Mouse (Mus musculus) forebrain, embryonic 15.5 days (tissue): ENCODE data around the gene Kcnj3. TPM values are rescaled to one million over a fixed set of nuclear protein-coding genes. Genes with fewer than 3 reads are reported as not detected.
"Not testable (repeated sequence)": the region's sequence is repeated elsewhere in the genome, so short reads cannot be mapped to it uniquely, and the experiment has no call there.

ENCODE experiments used
- ATAC-seq: fragments of 200-750 bp; cut with Nextera tagmentation; replicated peaks from 2 replicates; pipeline ENCODE4 v1.8.0; 2017; ENCODE audit warnings: mild to moderate bottlenecking, moderate TSS enrichment, moderate library complexity
- H3K27ac ChIP-seq: fragments of 300-500 bp; sonication (generic); replicated peaks from 2 replicates; pipeline ENCODE4 v1.5.1; 2015; ENCODE audit warnings: mild to moderate bottlenecking, inconsistent platforms
- H3K27me3 ChIP-seq: fragments of 300-500 bp; sonication (generic); 2 replicates; pipeline ENCODE4 v1.6.1; 2015; ENCODE audit warnings: inconsistent platforms
- H3K36me3 ChIP-seq: fragments of 300-500 bp; sonication (generic); 2 replicates; pipeline ENCODE4 v1.6.1; 2015; ENCODE audit warnings: mild to moderate bottlenecking, inconsistent platforms
- H3K4me1 ChIP-seq: fragments of 300-500 bp; sonication (generic); 2 replicates; pipeline ENCODE4 v1.6.1; 2015; ENCODE audit warnings: inconsistent platforms
- H3K4me2 ChIP-seq: fragments of 300-500 bp; sonication (generic); replicated peaks from 2 replicates; pipeline ENCODE4 v1.6.1; 2015; ENCODE audit warnings: mild to moderate bottlenecking, inconsistent platforms
- H3K4me3 ChIP-seq: fragments of 300-500 bp; sonication (generic); 2 replicates; pipeline ENCODE4 v1.5.1; 2015; ENCODE audit warnings: mild to moderate bottlenecking, inconsistent platforms
- H3K9ac ChIP-seq: fragments of 300-500 bp; sonication (generic); replicated peaks from 2 replicates; pipeline ENCODE4 v1.6.1; 2015; ENCODE audit warnings: mild to moderate bottlenecking, inconsistent platforms
- H3K9me3 ChIP-seq: fragments of 300-500 bp; sonication (generic); 2 replicates; pipeline ENCODE4 v1.6.1; 2016; ENCODE audit warnings: inconsistent platforms
- WGBS: fragments of 180-500 bp; shearing (Covaris S2); methylation state at CpG from one replicate; pipeline ENCODE4 v1.1.7; 2015; ENCODE audit warnings: mixed read lengths; 5-methylcytosine and 5-hydroxymethylcytosine counted together
- polyA plus RNA-seq: library from polyadenylated mRNA; unstranded; fragments of >200 nt; fragmentation: Nextera tagmentation; extraction: Ambion mirVana; gene quantifications from 2 replicates; pipeline ENCODE4 v1.2.1, GENCODE M21; 2015

Gene Kcnj3
- polyA plus RNA-seq, 1 experiment from 2014 or later, result 4.6 TPM

DNA sequence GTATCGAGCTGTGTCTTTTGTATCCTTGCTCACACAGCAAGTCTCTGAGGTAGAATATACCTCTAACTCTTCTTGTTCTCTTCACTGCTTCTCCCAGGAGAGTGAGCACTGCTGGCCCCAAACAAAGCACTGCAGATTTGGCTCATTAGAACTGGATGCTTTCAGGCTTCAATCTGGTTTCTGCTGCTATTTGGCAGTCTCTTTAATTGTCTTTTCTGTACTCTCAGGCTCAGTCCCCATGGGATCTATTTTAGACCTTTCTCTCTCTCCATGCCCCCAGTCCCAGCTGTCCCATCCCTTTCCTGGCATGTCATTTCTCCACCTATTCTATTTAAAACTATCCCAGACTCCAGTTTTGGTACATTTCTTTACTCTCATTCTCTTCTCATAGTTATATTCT, 15.0 kb downstream of the Kcnj3 start:
- WGBS, result 15% methylated on average over 1 of the region's 1 CpGs
- Histone ChIP-seq H3K27ac (no peak overlapping the region), H3K4me1 (no peaks in the 10 kb centered on the region), H3K36me3 (no peaks in the 10 kb centered on the region), H3K4me3 (no peak overlapping the region), H3K9ac (no peak overlapping the region), H3K9me3 (no peaks in the 10 kb centered on the region), H3K4me2 (no peak overlapping the region), H3K27me3 (no peaks in the 10 kb centered on the region)
- no peak; the same call in 1 of the 2 replicates for ATAC-seq

DNA sequence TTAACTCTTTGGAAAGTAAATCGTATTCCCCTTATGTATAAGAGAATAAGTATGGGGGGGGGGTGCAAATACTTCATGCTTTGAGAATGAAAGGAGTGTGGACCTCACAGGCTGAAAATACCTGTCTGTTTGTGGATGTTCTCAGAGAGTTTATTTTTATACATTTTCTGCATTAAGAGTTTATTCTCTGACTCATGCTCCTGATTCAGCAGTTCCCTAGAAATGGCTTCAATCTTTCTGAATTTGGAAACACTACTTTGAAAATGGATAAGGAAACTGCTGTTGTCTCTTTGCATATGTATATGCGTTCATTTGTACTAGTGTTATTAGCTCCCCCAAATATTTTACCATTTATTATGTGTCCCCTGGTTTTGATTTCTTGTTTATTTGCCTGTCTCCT, 23.4 kb downstream of the Kcnj3 start:
- ATAC-seq, result no peak

DNA sequence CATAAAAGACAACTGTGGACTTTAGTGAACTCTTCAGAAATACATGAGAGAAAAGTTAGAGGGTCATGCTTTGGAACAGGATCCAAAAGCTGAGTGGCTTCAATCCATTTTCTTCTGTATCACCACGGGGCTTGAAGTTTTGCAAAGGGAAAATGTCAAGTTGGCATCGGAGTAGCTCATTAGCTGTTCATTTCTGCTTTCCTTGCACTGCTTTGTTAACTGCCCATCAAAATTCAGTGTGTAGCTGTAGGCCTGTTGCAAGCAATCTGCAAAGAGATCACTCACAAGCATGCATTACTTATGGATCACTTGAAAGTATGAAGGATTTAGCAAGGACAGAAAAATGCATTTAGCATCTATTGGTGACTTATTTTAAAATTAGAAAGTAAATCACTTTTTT, 33.4 kb downstream of the Kcnj3 start:
- no peak overlapping the region for H3K9ac ChIP-seq
- no peaks in the 10 kb centered on the region for H3K36me3 ChIP-seq
- H3K27me3 ChIP-seq, result no peaks in the 10 kb centered on the region
- H3K4me1 ChIP-seq, result 0 out of 2 replicates have a peak, but pooled peaks cover 3% of the 10 kb centered on the region
- WGBS, result 15% methylated on average over 2 of the region's 2 CpGs
- H3K4me3 ChIP-seq, result no peak overlapping the region
- no peaks in the 10 kb centered on the region for H3K9me3 ChIP-seq
- no peak overlapping the region for H3K4me2 ChIP-seq
- ATAC-seq, result no peak
- no peak overlapping the region for H3K27ac ChIP-seq

More for the DNA sequence above, 23.4 kb downstream of the Kcnj3 start:
- H3K27me3 ChIP-seq, result no peaks in the 10 kb centered on the region
- H3K9ac ChIP-seq, result no peak overlapping the region
- H3K27ac ChIP-seq, result no peak overlapping the region
- H3K36me3 ChIP-seq, result no peaks in the 10 kb centered on the region
- H3K4me3 ChIP-seq, result no peak overlapping the region
- H3K4me1 ChIP-seq, result no peaks in the 10 kb centered on the region
- 91% methylated on average over 2 of the region's 2 CpGs for WGBS
- H3K4me2 ChIP-seq, result no peak overlapping the region
- no peaks in the 10 kb centered on the region for H3K9me3 ChIP-seq

DNA sequence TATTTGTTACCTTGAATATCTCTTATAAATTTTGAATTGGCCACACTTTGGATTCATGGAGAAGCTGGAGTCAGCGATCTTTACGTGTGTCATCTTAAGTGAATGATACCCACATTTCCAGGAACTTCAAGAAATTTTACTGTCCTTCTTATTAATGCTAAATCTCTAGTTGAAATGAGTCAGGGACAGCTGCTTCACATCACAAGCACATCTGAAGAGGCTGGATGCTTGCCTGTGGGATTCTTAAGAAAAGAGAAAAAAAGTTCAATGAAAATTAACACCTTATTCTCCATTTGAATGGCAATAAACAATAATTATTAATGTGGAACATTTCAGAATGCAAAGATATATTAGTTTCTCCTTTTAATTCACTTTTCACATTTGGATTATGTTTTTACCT, 34.2 kb downstream of the Kcnj3 start:
- ATAC-seq, result no peak
- Histone ChIP-seq H3K9ac (no peak overlapping the region), H3K27ac (no peak overlapping the region), H3K27me3 (no peaks in the 10 kb centered on the region), H3K4me1 (0 out of 2 replicates have a peak, but pooled peaks cover 4% of the 10 kb centered on the region), H3K9me3 (no peaks in the 10 kb centered on the region), H3K4me3 (no peak overlapping the region), H3K36me3 (no peaks in the 10 kb centered on the region), H3K4me2 (no peak overlapping the region)
- WGBS, result 91% methylated on average over 2 of the region's 2 CpGs

DNA sequence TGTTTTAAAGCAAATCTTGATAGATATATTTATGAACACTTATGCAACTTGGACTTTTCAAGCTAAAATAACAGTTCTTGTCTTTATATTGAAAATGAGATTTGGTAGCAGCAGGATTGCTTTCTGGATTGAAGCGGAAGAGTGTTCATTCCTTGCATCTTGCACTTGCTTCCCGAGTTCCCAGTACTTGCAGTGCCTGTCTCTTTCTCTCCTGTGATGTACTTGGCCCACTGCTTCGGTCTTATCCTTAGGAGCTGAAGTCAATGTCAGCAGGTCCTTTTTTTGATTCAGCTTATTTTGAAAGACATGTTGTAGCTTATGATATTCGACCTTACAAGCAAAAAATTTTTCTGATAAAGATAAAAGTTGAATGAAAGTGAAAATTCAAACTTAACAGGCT, 43.7 kb downstream of the Kcnj3 start:
- no peak for ATAC-seq
- WGBS, result 69% methylated on average over 4 of the region's 4 CpGs
- 0 out of 2 replicates have a peak, but pooled peaks cover 2% of the 10 kb centered on the region for H3K4me1 ChIP-seq

DNA sequence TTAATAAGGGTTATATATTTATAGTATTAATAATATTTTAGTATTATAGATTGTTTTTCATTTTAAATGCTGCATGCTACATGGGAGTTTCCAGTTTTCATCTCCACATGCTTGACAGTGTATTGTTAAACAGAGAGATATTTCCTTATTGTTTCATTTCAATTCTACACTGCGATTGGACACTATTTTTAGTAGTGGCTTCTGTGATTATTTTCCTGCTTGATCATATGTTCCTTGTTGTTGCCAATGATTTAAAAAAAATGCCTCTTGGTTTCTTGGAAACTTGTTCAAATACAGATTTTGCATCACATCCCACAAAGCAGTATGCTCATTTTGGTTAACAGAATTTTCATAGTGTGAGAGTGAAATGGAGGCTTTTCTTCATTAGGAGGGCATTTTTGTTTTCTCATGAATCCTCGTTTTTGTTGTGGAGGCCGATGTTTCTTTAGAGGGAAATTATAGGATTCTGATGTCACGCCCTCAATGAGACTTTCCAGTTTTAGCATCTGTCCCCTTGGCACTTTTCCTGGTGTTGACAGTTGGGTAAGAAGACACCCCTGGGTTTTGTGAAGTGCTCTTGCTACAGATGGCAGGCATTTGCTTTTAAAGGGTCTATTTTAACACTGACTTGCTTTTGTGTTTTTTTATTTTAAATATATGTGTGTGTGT, 44.3 kb downstream of the Kcnj3 start:
- peak overlapping the region; percentile 68 for H3K27ac ChIP-seq
- no peak overlapping the region for H3K9ac ChIP-seq
- 0 out of 2 replicates have a peak, but pooled peaks cover 2% of the 10 kb centered on the region for H3K4me1 ChIP-seq
- H3K36me3 ChIP-seq, result no peaks in the 10 kb centered on the region
- no peak overlapping the region for H3K4me2 ChIP-seq
- H3K9me3 ChIP-seq, result no peaks in the 10 kb centered on the region
- peak; percentile 92 for ATAC-seq
- 33% methylated on average over 4 of the region's 4 CpGs for WGBS
- no peak overlapping the region for H3K4me3 ChIP-seq
- no peaks in the 10 kb centered on the region for H3K27me3 ChIP-seq

More for the DNA sequence above, 43.7 kb downstream of the Kcnj3 start:
- H3K9me3 ChIP-seq, result no peaks in the 10 kb centered on the region
- no peaks in the 10 kb centered on the region for H3K36me3 ChIP-seq
- H3K27me3 ChIP-seq, result no peaks in the 10 kb centered on the region
- peak overlapping the region; percentile 52 for H3K27ac ChIP-seq
- H3K9ac ChIP-seq, result no peak overlapping the region
- no peak overlapping the region for H3K4me2 ChIP-seq
- no peak overlapping the region for H3K4me3 ChIP-seq

DNA sequence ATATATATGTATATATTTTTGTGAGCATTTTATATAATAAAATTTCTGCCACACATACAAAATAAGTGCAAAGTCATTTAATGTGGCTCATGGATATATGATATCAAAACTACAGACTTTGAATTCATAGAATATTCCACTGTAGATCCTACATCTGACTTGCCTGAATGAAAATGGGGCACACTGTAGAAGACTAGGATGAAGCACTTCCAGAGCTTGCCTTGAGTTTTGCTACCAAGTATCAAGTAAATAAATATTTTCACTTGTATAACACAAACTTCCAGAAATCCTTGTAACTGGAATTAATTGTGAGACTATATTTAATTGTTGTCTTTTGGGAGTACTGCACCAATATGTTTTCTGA, 44.8 kb downstream of the Kcnj3 start:
- no peaks in the 10 kb centered on the region for H3K9me3 ChIP-seq
- 0 out of 2 replicates have a peak, but pooled peaks cover 2% of the 10 kb centered on the region for H3K4me1 ChIP-seq
- peak overlapping the region; percentile 68; the same call in 1 of the 2 replicates for H3K27ac ChIP-seq
- H3K36me3 ChIP-seq, result no peaks in the 10 kb centered on the region
- H3K9ac ChIP-seq, result no peak overlapping the region
- peak; percentile 62 for ATAC-seq
- H3K27me3 ChIP-seq, result no peaks in the 10 kb centered on the region
- H3K4me3 ChIP-seq, result no peak overlapping the region
- H3K4me2 ChIP-seq, result no peak overlapping the region

DNA sequence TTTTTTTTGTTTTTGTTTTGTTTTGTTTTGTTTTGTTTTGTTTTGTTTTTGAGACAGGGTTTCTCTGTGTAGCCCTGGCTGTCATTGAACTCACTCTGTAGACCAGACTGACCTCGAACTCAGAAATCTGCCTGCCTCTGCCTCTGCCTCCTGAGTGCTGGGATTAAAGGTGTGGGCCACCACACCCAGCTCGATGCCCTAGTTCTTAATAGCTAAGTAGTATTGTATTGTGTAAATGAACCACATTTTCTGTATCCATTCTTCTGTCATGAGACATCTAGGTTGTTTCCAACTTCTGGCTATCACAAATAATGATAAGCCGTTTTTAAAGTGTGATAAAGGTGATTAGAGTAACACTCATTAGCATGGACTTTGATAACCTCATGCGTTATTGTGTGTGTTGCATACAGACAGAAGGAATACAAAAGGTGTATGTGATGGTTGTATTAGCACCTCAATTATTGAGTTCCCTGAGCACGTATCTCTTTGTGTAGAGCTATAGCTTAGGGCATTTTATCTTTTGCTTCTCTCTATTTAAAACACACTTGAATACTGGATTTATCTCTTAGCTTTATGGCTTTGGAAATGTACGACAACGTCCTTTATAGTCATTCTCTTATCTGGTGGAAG, 49.8 kb downstream of the Kcnj3 start:
- not testable (repeated sequence) for H3K4me1 ChIP-seq, H3K27me3 ChIP-seq, ATAC-seq, H3K27ac ChIP-seq, H3K9me3 ChIP-seq, H3K4me3 ChIP-seq, H3K36me3 ChIP-seq, H3K9ac ChIP-seq, H3K4me2 ChIP-seq
- 90% methylated on average over 7 of the region's 7 CpGs for WGBS

DNA sequence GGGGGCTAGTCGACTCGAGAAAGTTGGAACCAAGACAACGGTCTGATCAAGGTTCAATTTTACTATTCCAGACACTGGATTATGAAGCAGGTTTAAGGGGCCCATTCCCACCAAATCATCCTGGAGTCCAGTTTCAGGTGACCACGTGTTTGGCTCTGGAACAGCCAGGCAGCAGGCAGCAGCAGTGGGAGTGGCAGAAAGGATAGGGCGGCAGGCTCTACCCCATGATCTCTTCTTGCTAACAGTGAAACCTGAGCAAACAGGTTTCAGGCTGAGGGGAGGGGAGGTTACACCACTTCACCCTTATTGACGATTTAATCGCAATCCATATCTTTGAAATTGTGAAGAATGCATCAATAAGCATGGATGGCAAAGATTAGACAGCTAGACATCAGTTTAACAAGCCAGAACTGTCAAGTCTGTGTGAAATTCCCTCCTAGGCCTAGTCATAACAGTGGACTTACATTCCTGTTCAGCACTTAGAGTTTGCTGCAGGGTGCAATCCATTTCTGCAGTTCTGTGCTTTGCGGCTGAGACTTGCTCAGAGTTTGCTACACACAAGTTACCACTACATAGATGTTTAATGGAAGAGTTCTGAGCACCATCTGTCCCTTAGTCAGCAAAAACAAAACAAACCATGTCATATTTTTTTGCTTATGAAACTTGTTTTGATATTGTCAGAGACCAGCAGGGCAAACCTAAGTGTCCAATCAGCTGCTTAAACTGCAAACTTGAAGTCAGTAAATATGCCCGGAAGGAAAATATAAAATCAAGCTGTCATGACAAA, 67.8 kb downstream of the Kcnj3 start:
- Histone ChIP-seq H3K4me2 (no peak overlapping the region), H3K27me3 (no peaks in the 10 kb centered on the region), H3K9me3 (no peaks in the 10 kb centered on the region), H3K4me3 (no peak overlapping the region), H3K36me3 (no peaks in the 10 kb centered on the region), H3K9ac (no peak overlapping the region), H3K4me1 (no peaks in the 10 kb centered on the region), H3K27ac (no peak overlapping the region)
- WGBS, result 77% methylated on average over 9 of the region's 9 CpGs
- peak; percentile 58 for ATAC-seq

DNA sequence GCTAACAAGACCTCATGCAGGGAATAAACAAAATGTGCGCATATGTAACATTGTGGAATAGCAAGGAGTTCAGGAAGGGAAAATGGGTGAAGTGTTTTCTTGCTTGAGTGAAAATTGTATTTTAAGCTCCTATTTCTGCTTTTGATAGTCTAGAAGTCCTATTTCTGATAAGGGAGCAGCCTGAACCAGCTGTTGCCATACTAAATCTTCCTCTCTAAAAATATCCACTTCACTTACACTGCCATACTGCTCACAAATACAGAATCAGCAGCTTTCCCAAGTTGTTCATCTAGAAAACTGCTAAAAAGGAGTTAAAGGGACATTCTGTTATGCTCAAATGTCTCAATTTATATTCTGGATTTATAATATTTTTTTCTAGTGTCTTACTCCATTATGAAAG, 69.9 kb downstream of the Kcnj3 start:
- WGBS, result 81% methylated on average over 1 of the region's 1 CpGs
- Histone ChIP-seq H3K4me3 (no peak overlapping the region), H3K9me3 (no peaks in the 10 kb centered on the region), H3K36me3 (no peaks in the 10 kb centered on the region), H3K4me2 (no peak overlapping the region), H3K4me1 (no peaks in the 10 kb centered on the region), H3K27me3 (no peaks in the 10 kb centered on the region), H3K9ac (no peak overlapping the region), H3K27ac (no peak overlapping the region)
- ATAC-seq, result no peak

DNA sequence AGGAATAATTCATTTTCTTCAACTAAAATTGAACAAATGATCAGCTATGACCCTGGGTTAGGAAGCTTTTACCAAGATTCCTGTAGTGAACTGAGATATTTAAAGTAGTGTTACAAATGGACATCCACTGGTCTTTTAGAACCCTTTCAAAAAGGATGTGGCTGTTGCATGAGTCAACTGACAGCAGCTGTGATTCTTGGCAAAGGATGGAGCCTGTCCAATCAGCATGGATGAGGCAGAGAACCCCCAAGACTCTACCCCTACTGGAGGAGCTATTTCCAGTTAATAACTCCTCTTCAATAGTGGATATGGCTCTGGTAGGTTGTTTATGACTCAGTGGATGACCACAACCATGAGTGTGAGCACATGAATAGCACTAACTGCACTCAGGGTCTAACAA, 81.5 kb downstream of the Kcnj3 start:
- Histone ChIP-seq H3K4me2 (no peak overlapping the region), H3K4me3 (no peak overlapping the region), H3K4me1 (no peaks in the 10 kb centered on the region), H3K36me3 (no peaks in the 10 kb centered on the region), H3K27ac (no peak overlapping the region), H3K9ac (no peak overlapping the region), H3K27me3 (no peaks in the 10 kb centered on the region), H3K9me3 (no peaks in the 10 kb centered on the region)
- ATAC-seq, result no peak

DNA sequence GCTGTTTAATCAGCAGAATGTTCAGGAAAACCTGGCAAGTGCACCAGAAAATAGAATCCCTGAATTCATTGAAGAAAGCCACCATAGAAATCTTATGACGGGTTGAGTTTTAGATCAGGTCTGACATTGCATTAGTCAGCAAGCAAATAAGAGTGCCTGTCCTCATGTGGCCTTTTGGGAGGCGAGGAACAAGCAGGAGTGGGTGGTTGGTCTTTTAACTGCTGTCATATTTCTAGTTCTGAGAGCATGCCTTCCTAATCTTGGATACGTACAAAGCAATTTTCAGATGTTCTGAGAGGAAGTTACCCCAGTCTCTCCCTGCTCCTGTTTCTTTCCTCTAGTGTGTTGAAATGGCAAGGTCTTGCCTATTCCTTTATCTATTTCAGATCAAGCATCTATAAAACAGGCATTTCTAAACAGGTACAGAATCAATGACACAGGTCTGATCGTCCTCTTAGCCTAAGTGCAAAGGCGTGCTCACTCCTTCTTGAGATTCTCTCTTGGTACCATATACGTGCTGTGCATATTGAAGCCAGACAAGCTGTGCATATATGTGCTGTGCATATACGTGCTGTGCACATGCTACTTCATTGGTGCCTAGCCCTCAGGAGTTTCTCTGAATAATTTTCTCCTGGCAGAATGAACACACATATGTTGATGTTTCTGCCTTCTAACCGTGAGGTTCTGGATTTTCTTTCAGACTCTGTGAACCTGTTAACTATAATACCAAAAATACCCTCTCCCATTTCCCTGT, 97.1 kb downstream of the Kcnj3 start:
- Histone ChIP-seq H3K4me1 (no peaks in the 10 kb centered on the region), H3K4me2 (no peak overlapping the region), H3K27me3 (no peaks in the 10 kb centered on the region), H3K36me3 (no peaks in the 10 kb centered on the region), H3K4me3 (no peak overlapping the region), H3K9me3 (no peaks in the 10 kb centered on the region), H3K9ac (no peak overlapping the region), H3K27ac (no peak overlapping the region)
- WGBS, result 77% methylated on average over 8 of the region's 8 CpGs
- no peak; the same call in 1 of the 2 replicates for ATAC-seq
